Mouse (Mus musculus) forebrain, embryonic 12.5 days (tissue): ENCODE measurements around the gene Mob1a. TPM values are rescaled to one million over a fixed set of nuclear protein-coding genes. Genes with fewer than 3 reads are reported as not detected.

Source experiments
- ATAC-seq: fragments of 200-750 bp; cut with Nextera tagmentation; 2 replicates; pipeline ENCODE4 v1.8.0; 2017; ENCODE audit warnings: moderate TSS enrichment; ENCODE audit not compliant: low FRiP score
- H3K27ac ChIP-seq: fragments of 300-500 bp; sonication (generic); 2 replicates; pipeline ENCODE4 v1.5.1; 2016; ENCODE audit warnings: mild to moderate bottlenecking
- H3K27me3 ChIP-seq: fragments of 300-500 bp; sonication (generic); 2 replicates; pipeline ENCODE4 v1.6.1; 2016; ENCODE audit warnings: mild to moderate bottlenecking
- H3K36me3 ChIP-seq: fragments of 300-500 bp; sonication (generic); replicated peaks from 2 replicates; pipeline ENCODE4 v1.6.1; 2016; ENCODE audit warnings: mild to moderate bottlenecking
- H3K4me1 ChIP-seq: fragments of 300-500 bp; sonication (generic); 2 replicates; pipeline ENCODE4 v1.6.1; 2016
- H3K4me2 ChIP-seq: fragments of 300-500 bp; sonication (generic); 2 replicates; pipeline ENCODE4 v1.6.1; 2016; ENCODE audit warnings: mild to moderate bottlenecking, moderate library complexity
- H3K4me3 ChIP-seq: fragments of 300-500 bp; sonication (generic); replicated peaks from 2 replicates; pipeline ENCODE4 v1.5.1; 2016; ENCODE audit warnings: mild to moderate bottlenecking
- H3K9ac ChIP-seq: fragments of 300-500 bp; sonication (generic); 2 replicates; pipeline ENCODE4 v1.6.1; 2016; ENCODE audit warnings: mild to moderate bottlenecking
- H3K9me3 ChIP-seq: fragments of 300-500 bp; sonication (generic); 2 replicates; pipeline ENCODE4 v1.6.1; 2016
- WGBS: fragments of 180-500 bp; shearing (Covaris S2); methylation state at CpG from one replicate; pipeline ENCODE4 v1.1.7; 2016; 5-methylcytosine and 5-hydroxymethylcytosine counted together
- polyA plus RNA-seq: library from polyadenylated mRNA; unstranded; fragments of >200 nt; fragmentation: Nextera tagmentation; extraction: Ambion mirVana; gene quantifications from 2 replicates; pipeline ENCODE4 v1.2.1, GENCODE M21; 2016

Gene Mob1a
- polyA plus RNA-seq, 1 experiment from 2014 or later, result 56.3 TPM

DNA sequence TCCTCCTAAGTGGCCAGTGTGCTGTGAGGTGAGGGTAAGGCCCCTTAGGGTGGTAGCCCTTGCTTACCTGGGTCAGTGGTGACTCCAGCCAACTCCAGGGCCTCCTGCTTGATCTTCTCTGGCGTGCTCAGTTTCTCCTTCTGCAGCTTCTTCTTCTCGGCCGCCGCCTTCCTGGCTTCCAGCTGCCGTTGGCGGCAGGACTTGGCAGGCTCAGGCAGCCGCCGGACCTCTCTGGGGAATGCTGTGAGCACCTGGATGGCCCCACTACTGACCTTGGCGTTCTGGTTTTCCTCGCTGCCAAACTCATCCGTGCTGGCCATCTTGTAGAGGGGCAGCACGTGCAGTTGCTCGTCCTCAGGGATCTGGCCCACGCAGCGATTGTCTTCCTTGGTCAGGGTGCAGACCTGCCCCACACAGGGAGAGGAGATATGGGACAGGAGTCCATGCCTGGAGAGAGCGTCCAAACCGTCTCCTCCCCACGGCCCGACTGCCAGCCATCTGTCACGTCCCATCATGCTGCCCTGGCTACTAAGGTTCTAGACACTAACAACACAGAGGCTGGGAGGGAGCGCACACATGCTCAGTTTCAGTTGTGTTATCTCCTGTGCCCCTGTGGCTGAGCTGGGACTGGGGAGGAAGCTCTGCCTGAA is 44.6 kb downstream of the Mob1a start:
- WGBS, result 93% methylated on average over 21 of the region's 21 CpGs

DNA sequence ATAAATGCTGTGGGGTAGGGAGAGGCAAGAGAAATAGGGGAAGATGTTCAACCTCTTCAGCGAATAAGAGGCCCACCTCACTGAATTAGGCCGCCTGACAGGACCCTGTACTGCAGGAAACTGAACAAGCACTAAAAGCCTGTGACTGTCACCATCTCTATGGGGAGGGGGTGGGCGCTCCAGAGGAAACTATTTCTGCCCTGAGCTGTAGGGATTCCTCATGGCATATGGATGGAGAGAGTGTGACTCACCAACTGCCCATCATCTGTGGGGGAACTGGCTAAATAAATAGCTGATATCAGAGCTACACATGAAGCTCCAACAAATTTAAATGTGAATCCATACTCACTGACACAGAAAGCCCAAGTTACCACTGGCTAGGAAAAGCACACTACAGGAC is 45.5 kb downstream of the Mob1a start:
- no peaks in the 10 kb centered on the region for H3K9me3 ChIP-seq
- H3K4me3 ChIP-seq, result no peak overlapping the region
- 86% methylated on average over 3 of the region's 3 CpGs for WGBS
- no peaks in the 10 kb centered on the region for H3K27me3 ChIP-seq
- no peak for ATAC-seq
- H3K27ac ChIP-seq, result no peak overlapping the region
- H3K4me2 ChIP-seq, result no peak overlapping the region
- no peak overlapping the region for H3K9ac ChIP-seq
- H3K36me3 ChIP-seq, result peaks cover 97% of the 10 kb centered on the region
- no peaks in the 10 kb centered on the region for H3K4me1 ChIP-seq

More for the DNA sequence above, 44.6 kb downstream of the Mob1a start:
- no peak overlapping the region for H3K9ac ChIP-seq
- no peaks in the 10 kb centered on the region for H3K4me1 ChIP-seq
- H3K4me3 ChIP-seq, result no peak overlapping the region
- no peak overlapping the region for H3K4me2 ChIP-seq
- peaks cover 91% of the 10 kb centered on the region for H3K36me3 ChIP-seq
- no peak for ATAC-seq
- H3K27ac ChIP-seq, result no peak overlapping the region
- no peaks in the 10 kb centered on the region for H3K9me3 ChIP-seq
- H3K27me3 ChIP-seq, result no peaks in the 10 kb centered on the region

DNA sequence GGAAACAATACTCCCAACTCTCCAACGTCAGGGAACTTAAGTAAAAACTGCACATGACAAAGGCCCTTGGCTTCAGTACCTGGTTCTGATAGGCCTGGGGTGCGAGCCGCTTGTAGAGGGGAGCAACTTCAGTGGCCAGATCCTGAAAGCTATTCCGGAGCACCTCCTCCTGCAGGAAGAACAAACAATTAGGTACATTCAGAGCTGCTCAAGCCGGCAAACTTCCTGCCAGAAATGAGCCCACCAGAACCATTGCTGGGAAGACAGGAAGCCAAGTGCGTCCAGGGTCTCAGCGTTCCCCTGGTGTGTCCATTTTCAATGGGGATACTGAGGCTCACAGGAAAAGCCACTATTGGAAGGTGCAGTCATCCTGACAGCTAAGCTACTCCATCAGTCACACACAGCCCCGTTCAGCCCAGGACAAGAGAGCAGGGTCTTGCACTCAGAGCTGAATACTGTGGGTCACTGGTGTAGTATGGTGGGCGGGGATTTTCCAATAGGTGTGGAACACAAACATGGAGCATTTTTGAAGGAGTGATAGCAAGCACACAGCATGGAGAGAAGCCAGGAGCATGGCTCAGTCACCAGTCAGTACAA is 48.0 kb downstream of the Mob1a start:
- no peaks in the 10 kb centered on the region for H3K27me3 ChIP-seq
- no peak for ATAC-seq
- no peak overlapping the region for H3K4me3 ChIP-seq
- H3K9ac ChIP-seq, result no peak overlapping the region
- no peaks in the 10 kb centered on the region for H3K4me1 ChIP-seq
- H3K36me3 ChIP-seq, result peaks cover 99% of the 10 kb centered on the region
- no peak overlapping the region for H3K27ac ChIP-seq
- no peak overlapping the region for H3K4me2 ChIP-seq
- 83% methylated on average over 9 of the region's 9 CpGs for WGBS
- H3K9me3 ChIP-seq, result no peaks in the 10 kb centered on the region

DNA sequence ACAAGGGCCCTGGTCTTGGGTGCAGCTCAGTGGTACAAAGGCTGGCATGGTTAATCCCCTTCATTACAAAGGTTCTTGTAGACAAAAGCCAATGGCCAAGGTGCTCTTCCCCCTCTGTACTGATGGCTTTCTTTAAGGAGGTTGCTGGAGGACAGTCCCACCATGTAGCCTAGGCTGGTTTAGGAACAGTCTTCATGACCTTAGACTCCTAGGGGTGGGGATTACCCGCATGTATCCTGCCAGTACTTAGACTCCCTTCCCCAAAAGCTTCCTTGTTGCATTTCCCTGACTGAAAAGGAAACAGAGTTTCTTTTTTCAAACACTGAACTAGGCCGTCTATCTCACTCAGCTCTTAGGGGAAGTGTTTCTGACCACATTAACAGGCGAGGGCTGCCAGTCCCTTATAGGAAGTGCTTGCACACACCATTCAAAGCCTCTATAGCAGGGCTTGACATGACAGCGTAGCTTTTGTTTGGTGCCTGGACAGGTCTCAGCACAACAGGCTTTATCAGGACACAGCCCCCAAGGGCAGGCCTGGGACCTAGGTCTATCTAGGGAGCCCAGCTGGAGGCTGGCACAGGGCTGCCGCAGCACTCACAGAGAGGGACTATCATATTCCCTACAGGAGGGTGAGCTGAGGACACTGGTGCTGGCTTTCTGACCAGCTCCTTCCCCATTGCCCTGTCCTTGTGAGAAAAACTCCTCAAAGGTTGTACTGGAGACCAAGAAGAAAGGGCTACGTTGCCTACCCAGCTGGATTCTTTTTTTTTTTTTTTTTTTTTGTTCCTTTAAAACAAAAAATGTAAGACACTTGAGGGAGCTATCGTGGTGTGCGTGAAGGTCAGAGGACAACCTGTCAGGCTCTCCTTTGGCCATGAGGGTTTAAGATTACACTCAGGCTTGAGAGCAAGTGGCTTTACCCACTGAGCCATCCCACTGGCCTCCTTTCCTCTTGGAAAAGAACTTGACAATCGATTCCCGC is 56.0 kb downstream of the Mob1a start:
- 86% methylated on average over 10 of the region's 10 CpGs for WGBS

DNA sequence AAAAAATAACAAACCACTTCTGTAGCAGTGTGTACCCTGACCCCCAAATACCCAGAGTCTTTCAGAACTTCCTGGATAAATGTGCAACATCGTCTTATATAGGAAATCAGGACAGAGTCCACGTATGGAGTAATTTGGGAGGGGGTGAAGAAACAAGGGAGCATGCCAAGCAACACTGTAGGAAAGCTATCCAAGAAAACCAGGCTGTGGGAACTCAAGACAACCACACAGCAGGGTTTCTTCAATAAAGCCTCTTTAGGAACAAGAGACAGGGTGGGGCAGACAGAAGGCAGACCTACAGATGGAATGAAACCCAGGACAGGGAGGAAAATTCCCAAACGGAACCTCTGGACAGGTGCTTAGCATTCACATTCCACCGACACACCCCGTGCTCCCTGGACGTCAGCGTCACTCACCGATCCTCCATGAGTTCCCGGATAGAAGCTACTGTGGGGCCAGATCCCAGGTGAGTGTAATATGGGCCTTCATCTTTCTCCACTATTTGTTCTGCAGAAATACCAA is 59.8 kb downstream of the Mob1a start:
- Histone ChIP-seq H3K27ac (no peak overlapping the region), H3K4me3 (no peak overlapping the region), H3K36me3 (peaks cover 61% of the 10 kb centered on the region), H3K4me1 (no peaks in the 10 kb centered on the region), H3K4me2 (no peak overlapping the region), H3K27me3 (no peaks in the 10 kb centered on the region), H3K9ac (no peak overlapping the region), H3K9me3 (no peaks in the 10 kb centered on the region)
- WGBS, result 92% methylated on average over 9 of the region's 9 CpGs
- no peak for ATAC-seq

More for the DNA sequence above, 56.0 kb downstream of the Mob1a start:
- peaks cover 89% of the 10 kb centered on the region for H3K36me3 ChIP-seq
- no peaks in the 10 kb centered on the region for H3K9me3 ChIP-seq
- no peak overlapping the region for H3K27ac ChIP-seq
- no peak overlapping the region for H3K4me3 ChIP-seq
- no peak overlapping the region for H3K4me2 ChIP-seq
- H3K9ac ChIP-seq, result no peak overlapping the region
- no peaks in the 10 kb centered on the region for H3K4me1 ChIP-seq
- ATAC-seq, result no peak
- H3K27me3 ChIP-seq, result no peaks in the 10 kb centered on the region

DNA sequence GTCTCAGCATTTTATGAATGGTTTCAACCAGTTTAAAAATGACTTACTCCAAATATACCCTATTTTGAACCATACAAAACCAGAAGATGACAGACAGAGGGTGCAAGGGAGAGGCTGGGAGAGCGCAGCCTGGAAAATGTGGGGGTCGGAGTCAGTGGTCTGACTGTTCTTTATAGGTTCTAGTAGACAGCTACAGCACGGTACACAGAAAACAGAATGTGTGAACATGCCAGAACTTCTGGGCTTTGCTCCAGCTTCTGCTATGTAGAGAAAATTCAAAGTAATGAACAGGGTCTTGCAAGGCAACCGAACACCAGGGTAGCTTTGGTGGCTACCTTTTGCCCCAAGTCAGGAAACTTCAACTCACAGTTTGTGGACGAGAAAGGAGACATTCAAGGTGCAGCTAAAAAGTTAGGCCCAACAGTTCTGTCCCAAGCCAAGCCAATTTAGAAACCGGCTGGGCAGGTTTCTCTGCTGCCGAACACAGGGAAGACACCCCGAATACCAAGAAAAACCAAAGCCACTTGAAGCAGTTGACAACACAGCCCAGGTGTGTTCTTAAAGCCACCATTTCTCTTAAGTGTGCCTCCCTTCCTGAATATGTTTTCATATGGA is 66.5 kb downstream of the Mob1a start:
- WGBS, result 93% methylated on average over 8 of the region's 8 CpGs
- Histone ChIP-seq H3K36me3 (peaks cover 63% of the 10 kb centered on the region), H3K4me2 (no peak overlapping the region), H3K4me1 (no peaks in the 10 kb centered on the region), H3K4me3 (no peak overlapping the region), H3K27me3 (no peaks in the 10 kb centered on the region), H3K27ac (no peak overlapping the region), H3K9me3 (no peaks in the 10 kb centered on the region), H3K9ac (no peak overlapping the region)
- ATAC-seq, result no peak

Other genes with a start within 250 kb of the Mob1a start
- gene Pcgf1, start 248.1 kb upstream of the Mob1a start, polyA plus RNA-seq, result 36.3 and 37.0 TPM in 2 replicates
- gene Lbx2, start 239.6 kb upstream of the Mob1a start, polyA plus RNA-seq, result 0.27 TPM in 1 of 2 replicates, not detected in the other
- 2.6 and 3.4 TPM in 2 replicates for gene Ccdc142, start 224.4 kb upstream of the Mob1a start, polyA plus RNA-seq
- 3.4 and 3.7 TPM in 2 replicates for gene Gm42688, start 224.4 kb upstream of the Mob1a start, polyA plus RNA-seq
- 117 TPM in 2 replicates for gene Mrpl53, start 217.0 kb upstream of the Mob1a start, polyA plus RNA-seq
- 37.4 and 38.6 TPM in 2 replicates for gene Mogs, start 210.5 kb upstream of the Mob1a start, polyA plus RNA-seq
- 202 and 219 TPM in 2 replicates for gene Wbp1, start 204.5 kb upstream of the Mob1a start, polyA plus RNA-seq
- gene Ino80b, start 200.6 kb upstream of the Mob1a start, polyA plus RNA-seq, result 19.0 and 20.6 TPM in 2 replicates
- 19.9 and 20.1 TPM in 2 replicates for gene Rtkn, start 190.6 kb upstream of the Mob1a start, polyA plus RNA-seq
- 12.5 and 15.4 TPM in 2 replicates for gene Wdr54, start 169.6 kb upstream of the Mob1a start, polyA plus RNA-seq
- gene 1700003E16Rik, start 169.6 kb upstream of the Mob1a start, polyA plus RNA-seq, result 1.8 and 2.7 TPM in 2 replicates
- gene Dctn1, start 160.1 kb upstream of the Mob1a start, polyA plus RNA-seq, result 128 and 137 TPM in 2 replicates
- gene Slc4a5, start 106.2 kb upstream of the Mob1a start, polyA plus RNA-seq, result 0.12 and 0.24 TPM in 2 replicates
- gene Mthfd2, start 108 bp upstream of the Mob1a start, polyA plus RNA-seq, result 35.8 and 37.4 TPM in 2 replicates
- gene Bola3, start 23.1 kb downstream of the Mob1a start, polyA plus RNA-seq, result 106 and 109 TPM in 2 replicates
- gene Tet3, start 133.1 kb downstream of the Mob1a start, polyA plus RNA-seq, result 62.7 and 74.3 TPM in 2 replicates
- gene Dguok, start 181.0 kb downstream of the Mob1a start, polyA plus RNA-seq, result 56.3 and 64.7 TPM in 2 replicates
- 2.2 and 4.3 TPM in 2 replicates for gene Actg2, start 210.2 kb downstream of the Mob1a start, polyA plus RNA-seq
- gene Stambp, start 246.7 kb downstream of the Mob1a start, polyA plus RNA-seq, result 27.7 and 28.8 TPM in 2 replicates